Mouse (Mus musculus) layer of hippocampus, adult 9-11 months (tissue): ENCODE data around the gene Dbi.

Experiments
- DNase-seq: peaks from one replicate; pipeline ENCODE4 v3.0.0; 2022

Dbi gene

GRCm38 (mm10) chr1:120120969-120121811, at the start of gene Dbi, which contains the start of gene 3110009E18Rik:
Gene Dbi, minus strand, starts transcription at chr1:120121078.
Gene 3110009E18Rik, plus strand, starts transcription at chr1:120121187.
- peak; percentile 98 for DNase-seq

- no peak for DNase-seq
Measured at GRCm38 (mm10) chr1:120170307-120170706, 49.4 kb upstream of the Dbi start.

- no peak for DNase-seq
Measured at GRCm38 (mm10) chr1:120168674-120169073, 47.8 kb upstream of the Dbi start.

- DNase-seq: no peak
Measured at GRCm38 (mm10) chr1:120168016-120168415, 47.1 kb upstream of the Dbi start.

- DNase-seq: no peak
Measured at GRCm38 (mm10) chr1:120162616-120163015, 41.7 kb upstream of the Dbi start.

GRCm38 (mm10) chr1:120161502-120161901, 40.6 kb upstream of the Dbi start:
- no peak for DNase-seq

- DNase-seq: no peak
Measured at GRCm38 (mm10) chr1:120158474-120159127, 37.7 kb upstream of the Dbi start.

- DNase-seq: no peak
Measured at GRCm38 (mm10) chr1:120155325-120155724, 34.4 kb upstream of the Dbi start.

GRCm38 (mm10) chr1:120154232-120154631, 33.4 kb upstream of the Dbi start:
- no peak for DNase-seq

- no peak for DNase-seq
Measured at GRCm38 (mm10) chr1:120146994-120147393, 26.1 kb upstream of the Dbi start.

- DNase-seq: no peak
Measured at GRCm38 (mm10) chr1:120145527-120146216, 24.8 kb upstream of the Dbi start.

GRCm38 (mm10) chr1:120142551-120142950, 21.7 kb upstream of the Dbi start:
- DNase-seq: no peak

- DNase-seq: no peak
Measured at GRCm38 (mm10) chr1:120140144-120140693, 19.3 kb upstream of the Dbi start.

GRCm38 (mm10) chr1:120138923-120139540, 18.2 kb upstream of the Dbi start:
- no peak for DNase-seq

- peak; percentile 76 for DNase-seq
Measured at GRCm38 (mm10) chr1:120135934-120136786, 15.3 kb upstream of the Dbi start.

GRCm38 (mm10) chr1:120132376-120132775, 11.5 kb upstream of the Dbi start:
- peak; percentile 52 for DNase-seq

- no peak for DNase-seq
Measured at GRCm38 (mm10) chr1:120126318-120126717, 5.4 kb upstream of the Dbi start.

GRCm38 (mm10) chr1:120125471-120125870, 4.6 kb upstream of the Dbi start:
- no peak for DNase-seq

- no peak for DNase-seq
Measured at GRCm38 (mm10) chr1:120124839-120125238, 4.0 kb upstream of the Dbi start.

GRCm38 (mm10) chr1:120122634-120123383, 1.9 kb upstream of the Dbi start:
- DNase-seq: no peak

GRCm38 (mm10) chr1:120121930-120122530, 1.2 kb upstream of the Dbi start:
- DNase-seq: no peak
